Mouse (Mus musculus) brain, embryonic 14.5 days (tissue): ENCODE data around the gene Hspb2.

ENCODE experiments used
- CTCF ChIP-seq: fragments of 200-500 bp; IDR thresholded peaks from 2 replicates; pipeline ENCODE4 v1.5.1; 2012; ENCODE audit warnings: inconsistent platforms, mild to moderate bottlenecking, moderate library complexity, borderline replicate concordance; ENCODE audit not compliant: insufficient read depth, insufficient read length; ENCODE audit errors: extremely low read depth
- POLR2A ChIP-seq: fragments of 200-500 bp; IDR thresholded peaks from 2 replicates; pipeline ENCODE4 v1.6.1; 2012; ENCODE audit warnings: mild to moderate bottlenecking, inconsistent platforms, borderline replicate concordance; ENCODE audit not compliant: poor library complexity, insufficient read depth, insufficient read length, severe bottlenecking; ENCODE audit errors: extremely low read depth

GRCm38 (mm10) chr9:50776162-50776760 is 24.1 kb upstream of the Hspb2 start:
- TF ChIP-seq CTCF (no peak), POLR2A (no peak)
